Mouse (Mus musculus) brain, embryonic 14.5 days (tissue): ENCODE measurements at regions not wholly inside any gene's neighbourhood (a gene's known extent, or its start where the extent isn't known, plus 50 kb on each side); places are given as distances from the start of the nearest gene placed in this dataset.
A peak's percentile ranks its signal among the peaks of the same experiment; 100 is the strongest.

Experiments
- DNase-seq: peaks from one replicate; pipeline ENCODE4 v3.0.0-alpha.2; 2011; ENCODE audit warnings: low read depth
- CTCF ChIP-seq: fragments of 200-500 bp; IDR thresholded peaks from 2 replicates; pipeline ENCODE4 v1.5.1; 2012; ENCODE audit warnings: inconsistent platforms, mild to moderate bottlenecking, moderate library complexity, borderline replicate concordance; ENCODE audit not compliant: insufficient read depth, insufficient read length; ENCODE audit errors: extremely low read depth
- POLR2A ChIP-seq: fragments of 200-500 bp; IDR thresholded peaks from 2 replicates; pipeline ENCODE4 v1.6.1; 2012; ENCODE audit warnings: mild to moderate bottlenecking, inconsistent platforms, borderline replicate concordance; ENCODE audit not compliant: poor library complexity, insufficient read depth, insufficient read length, severe bottlenecking; ENCODE audit errors: extremely low read depth

DNA sequence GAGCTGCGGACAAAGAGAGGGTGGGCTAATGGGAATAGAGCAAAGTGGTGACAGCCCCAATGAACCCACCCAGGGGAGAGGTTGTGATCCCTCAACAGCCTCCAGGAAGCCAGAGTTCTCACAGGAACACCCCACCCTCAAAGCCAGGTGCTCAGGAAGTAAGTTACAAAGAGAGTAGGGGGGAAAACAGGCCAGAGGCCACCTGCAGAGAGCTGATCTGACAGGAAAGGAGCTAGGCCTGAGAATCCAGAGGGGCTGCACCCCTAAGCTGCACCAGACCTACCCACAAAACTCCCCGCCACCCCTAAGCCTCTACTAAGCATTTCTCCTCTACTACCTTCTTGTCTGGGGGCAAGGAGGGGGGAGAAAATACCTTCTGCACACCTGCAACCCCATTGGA, 120.5 kb downstream of the Psmg1 start:
- TF ChIP-seq CTCF: no peak
- no peak for TF ChIP-seq POLR2A
- DNase-seq: no peak

GRCm38 (mm10) chr16:95869501-95869900, 121.3 kb downstream of the Psmg1 start:
- DNase-seq: no peak
- TF ChIP-seq CTCF (no peak), POLR2A (no peak)

DNA sequence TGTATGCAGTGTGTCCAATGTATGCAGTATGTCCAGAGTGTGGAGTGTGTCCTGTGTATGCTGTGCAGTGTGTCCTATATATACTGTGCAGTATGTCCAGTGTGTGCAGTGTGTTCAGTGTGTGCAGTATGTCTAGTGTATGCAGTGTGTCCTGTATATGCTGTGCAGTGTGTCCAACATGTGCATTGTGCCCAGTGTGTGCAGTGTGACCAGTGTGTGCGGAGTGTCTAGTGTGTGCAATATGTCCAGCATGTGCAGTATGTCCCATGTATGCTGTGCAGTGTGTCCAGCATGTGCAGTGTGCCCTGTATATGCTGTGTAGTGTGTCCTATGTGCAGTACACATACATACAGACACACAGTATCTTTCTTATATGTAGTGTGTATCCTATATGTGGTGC, 121.9 kb downstream of the Psmg1 start:
- DNase-seq: no peak
- TF ChIP-seq POLR2A: no peak
- TF ChIP-seq CTCF: no peak

DNA sequence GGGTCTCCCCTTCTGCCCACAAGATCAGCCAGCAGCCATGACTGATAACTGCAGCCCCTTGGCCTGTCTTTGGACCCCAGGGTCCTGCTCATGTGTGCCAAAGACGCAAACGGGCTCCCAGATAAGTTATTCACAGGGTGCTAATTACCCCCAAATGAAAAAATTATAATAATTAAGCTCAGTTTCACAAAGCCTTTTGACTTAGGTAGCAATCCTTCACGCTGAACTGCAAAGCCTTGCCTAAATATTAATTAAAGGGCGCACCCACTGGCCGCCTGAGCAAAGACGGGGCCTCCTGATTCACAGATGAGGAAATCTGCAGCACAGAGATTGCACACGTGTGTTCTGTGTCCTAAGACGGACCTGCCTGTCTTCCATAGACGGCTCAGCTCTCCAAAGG, 123.2 kb downstream of the Psmg1 start:
- TF ChIP-seq CTCF (no peak), POLR2A (no peak)
- no peak for DNase-seq

DNA sequence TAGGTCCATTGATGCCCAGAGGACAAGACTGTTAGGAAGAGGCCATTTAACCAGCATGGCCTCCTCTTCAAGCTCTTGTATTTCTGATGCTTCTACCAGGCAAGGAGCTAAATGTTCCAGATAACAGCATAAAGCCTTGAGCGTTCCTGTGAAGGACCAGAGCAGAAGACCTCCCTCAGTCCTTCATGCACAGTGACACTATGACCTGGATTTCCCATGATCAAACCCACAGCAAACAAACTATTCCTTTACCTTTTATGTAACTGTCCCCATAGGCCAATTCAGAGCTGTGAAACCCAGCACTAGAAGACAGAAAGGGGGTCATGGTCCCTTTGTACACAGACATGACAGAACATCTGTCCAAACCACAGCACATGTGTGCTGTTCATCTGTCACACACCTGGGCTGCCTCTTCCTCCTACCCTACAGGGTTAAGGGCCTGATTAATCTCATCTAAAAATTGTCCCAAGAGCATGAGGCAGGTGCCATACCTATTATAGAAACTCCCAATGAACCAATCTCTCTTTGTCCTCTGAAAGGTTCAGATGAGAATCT, 123.8 kb downstream of the Psmg1 start:
- DNase-seq: no peak
- TF ChIP-seq CTCF (no peak), POLR2A (no peak)

- TF ChIP-seq CTCF: no peak
- TF ChIP-seq POLR2A: no peak
- no peak for DNase-seq
Measured at GRCm38 (mm10) chr16:95865603-95866002, 125.2 kb downstream of the Psmg1 start.

DNA sequence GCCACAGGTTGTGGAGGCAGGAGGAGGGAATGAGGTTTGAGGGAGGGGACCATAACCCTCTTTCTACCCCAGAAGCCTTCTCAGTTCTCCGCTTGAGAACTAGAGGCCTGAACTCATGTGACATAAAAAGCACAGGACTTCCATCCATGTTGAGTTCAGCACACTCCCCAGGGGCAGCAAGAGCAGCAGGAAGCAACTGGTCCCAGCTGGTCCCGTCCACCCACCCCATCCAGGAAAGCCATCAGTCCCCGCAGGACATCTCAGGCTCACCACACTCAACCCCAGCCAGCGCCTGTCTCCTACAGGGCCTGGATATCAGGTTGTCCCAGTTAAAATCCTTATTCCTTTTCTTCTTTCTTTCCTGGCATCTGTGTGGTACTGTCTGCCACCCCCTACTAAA, 126.1 kb downstream of the Psmg1 start:
- no peak for DNase-seq
- no peak for TF ChIP-seq CTCF
- no peak for TF ChIP-seq POLR2A

GRCm38 (mm10) chr16:95864106-95864505, 126.7 kb downstream of the Psmg1 start:
- no peak for DNase-seq
- TF ChIP-seq CTCF (no peak), POLR2A (no peak)

DNA sequence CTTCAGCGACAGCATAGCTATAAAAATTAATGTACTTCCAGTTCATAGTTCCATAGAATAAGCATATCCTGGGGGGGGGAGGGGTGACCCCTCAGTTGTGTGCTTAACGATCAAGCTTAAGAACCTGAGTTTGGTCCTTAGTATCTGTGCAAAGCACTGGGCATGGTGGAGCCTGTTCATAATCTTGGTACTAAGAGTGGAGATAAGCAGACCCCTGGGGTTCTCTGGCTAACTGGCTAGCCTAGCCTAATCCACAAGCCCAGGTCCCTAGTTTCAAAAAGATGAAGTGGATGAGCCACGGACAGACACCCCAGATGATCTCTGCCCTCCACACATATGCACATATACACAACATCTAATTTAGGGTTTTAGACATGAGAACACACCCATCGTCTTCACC, 127.2 kb downstream of the Psmg1 start:
- TF ChIP-seq CTCF (no peak), POLR2A (no peak)
- no peak for DNase-seq

GRCm38 (mm10) chr16:95862621-95863020, 128.1 kb downstream of the Psmg1 start:
- no peak for DNase-seq
- TF ChIP-seq CTCF (no peak), POLR2A (no peak)

GRCm38 (mm10) chr16:95861231-95861690, 129.5 kb downstream of the Psmg1 start:
- no peak for TF ChIP-seq POLR2A
- TF ChIP-seq CTCF: no peak
- DNase-seq: peak; percentile 38

DNA sequence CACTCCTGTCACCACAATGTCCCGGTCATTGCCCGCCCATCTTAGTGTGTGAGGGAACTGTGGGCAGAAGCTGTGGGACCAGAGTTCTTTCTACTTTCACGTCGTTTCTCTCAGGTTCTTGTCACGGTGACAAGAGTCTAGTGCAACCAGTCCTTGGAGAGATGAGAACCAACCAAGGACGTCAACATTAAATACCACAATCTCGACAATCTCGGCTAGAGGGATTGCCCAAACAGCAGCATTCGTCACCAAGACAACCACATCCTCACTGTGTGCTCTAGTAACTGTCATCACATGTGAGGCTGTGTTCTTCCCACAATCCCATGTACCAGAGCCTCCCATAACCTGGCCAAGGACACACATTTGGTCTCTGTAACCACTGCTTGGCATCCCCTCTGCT, 129.9 kb downstream of the Psmg1 start:
- TF ChIP-seq CTCF: no peak
- no peak for TF ChIP-seq POLR2A

More for the DNA sequence above, 129.9 kb downstream of the Psmg1 start:
- no peak for DNase-seq
